Mouse (Mus musculus) lung, adult 2 months (tissue): Measurements from ENCODE around the gene Galr3. TPM values are rescaled to one million over a fixed set of nuclear protein-coding genes. Genes with fewer than 3 reads are reported as not detected.

Experiments
- DNase-seq: peaks from one replicate; pipeline ENCODE4 v3.0.0; 2022
- H3K4me1 ChIP-seq: fragments of 200-500 bp; 2 replicates; pipeline ENCODE4 v1.6.1; 2011; ENCODE audit warnings: low read length; ENCODE audit not compliant: control insufficient read depth, insufficient read depth
- H3K4me3 ChIP-seq: fragments of 200-500 bp; replicated peaks from 2 replicates; pipeline ENCODE3; 2011; ENCODE audit warnings: low read depth, mild to moderate bottlenecking, control low read depth, low read length; ENCODE audit errors: extremely low read depth
- CTCF ChIP-seq: fragments of 200-500 bp; IDR thresholded peaks from 2 replicates; pipeline ENCODE4 v1.5.1; 2011; ENCODE audit warnings: mild to moderate bottlenecking, low read length, control low read depth; ENCODE audit not compliant: insufficient read depth
- POLR2A ChIP-seq: fragments of 200-500 bp; IDR thresholded peaks from 2 replicates; pipeline ENCODE4 v1.6.1; 2011; ENCODE audit warnings: low read depth, mild to moderate bottlenecking, control low read depth, low read length, borderline replicate concordance; ENCODE audit errors: extremely low read depth
- WGBS: fragments of 180-500 bp; shearing (Covaris S2); methylation state at CpG from one replicate; pipeline ENCODE4 v1.1.7; 2018; 5-methylcytosine and 5-hydroxymethylcytosine counted together
- polyA plus RNA-seq: library from polyadenylated mRNA; depleted of rRNA; stranded (reverse); fragments of >200 nt; gene quantifications from 2 replicates; pipeline ENCODE4 v1.2.3, GENCODE M21; 2012

The Galr3 gene
- polyA plus RNA-seq, 1 experiment: 1.3 TPM

DNA sequence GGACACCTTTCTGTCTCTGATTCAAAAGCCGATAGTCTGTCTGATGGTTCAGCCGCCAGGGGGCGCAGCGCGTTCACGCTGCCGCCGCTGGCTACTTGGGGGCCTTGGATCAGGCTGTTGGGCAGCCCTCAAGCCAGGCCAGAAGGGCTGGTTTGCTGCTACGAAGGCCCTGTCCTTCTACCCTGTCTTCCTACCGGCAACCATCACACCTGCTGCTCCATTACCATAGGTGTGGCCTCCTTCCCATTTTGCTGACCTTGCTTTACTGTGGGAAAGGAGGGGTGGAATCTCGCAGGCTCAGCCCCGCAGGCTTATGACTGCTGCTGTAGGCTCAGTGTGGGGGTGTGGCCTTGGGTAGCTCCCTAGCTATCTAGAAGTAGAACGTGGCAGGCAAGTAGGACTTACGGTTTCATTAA lies 3.8 kb upstream of the Galr3 start:
- TF ChIP-seq CTCF (peak; percentile 64), POLR2A (no peak)
- peak; percentile 78 for DNase-seq
- H3K4me3 ChIP-seq: no peak overlapping the region
- no peaks in the 10 kb centered on the region for H3K4me1 ChIP-seq
- WGBS: 8% methylated on average over 14 of the region's 14 CpGs

DNA sequence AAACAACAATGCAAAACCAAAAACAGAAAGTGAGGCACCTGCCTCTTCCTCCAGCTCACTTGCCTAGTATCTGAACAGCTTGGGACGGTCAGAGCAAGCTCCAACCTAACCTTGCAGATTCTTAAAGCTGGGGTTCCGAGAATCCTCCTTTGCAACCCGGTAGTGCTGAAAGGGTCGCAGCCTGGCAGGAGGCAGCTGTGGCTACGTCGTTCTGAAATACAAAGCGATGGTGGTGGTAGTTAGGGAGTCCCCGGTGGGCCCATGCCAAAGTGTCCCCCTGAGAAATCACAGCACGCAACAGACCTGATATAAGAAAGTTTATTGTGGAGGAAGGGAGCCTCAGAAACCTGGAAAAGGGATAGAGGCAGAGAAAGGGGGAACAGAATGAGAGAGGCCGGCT lies 3.4 kb upstream of the Galr3 start:
- Histone ChIP-seq H3K4me1 (no peaks in the 10 kb centered on the region), H3K4me3 (no peak overlapping the region)
- DNase-seq: no peak
- TF ChIP-seq CTCF (no peak), POLR2A (no peak)
- 80% methylated on average over 10 of the region's 10 CpGs for WGBS

DNA sequence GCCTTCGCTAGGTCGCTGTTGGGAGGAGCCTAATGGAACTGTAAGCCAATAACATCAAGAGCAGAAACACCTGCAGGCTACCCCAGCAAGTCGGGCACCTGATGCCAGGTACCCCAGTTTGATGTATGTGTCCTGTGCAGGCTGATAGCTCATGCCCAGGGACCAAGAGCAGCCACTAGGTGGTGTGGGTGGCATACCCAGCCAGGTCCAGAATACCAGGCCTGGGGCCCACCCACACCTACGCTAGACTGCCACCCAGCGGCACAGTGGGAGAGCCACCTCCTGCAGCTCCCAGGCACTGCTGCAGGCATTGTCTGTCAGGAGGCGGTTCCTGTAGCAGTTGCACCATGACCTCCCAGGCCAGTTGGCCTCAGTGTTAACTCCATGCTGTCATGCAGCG lies 2.8 kb upstream of the Galr3 start:
- no peak overlapping the region for H3K4me3 ChIP-seq
- DNase-seq: peak; percentile 79
- 15% methylated on average over 7 of the region's 7 CpGs for WGBS
- TF ChIP-seq POLR2A: peak; percentile 23; the same call in 1 of the 2 replicates
- TF ChIP-seq CTCF: peak; percentile 76
- H3K4me1 ChIP-seq: no peaks in the 10 kb centered on the region

DNA sequence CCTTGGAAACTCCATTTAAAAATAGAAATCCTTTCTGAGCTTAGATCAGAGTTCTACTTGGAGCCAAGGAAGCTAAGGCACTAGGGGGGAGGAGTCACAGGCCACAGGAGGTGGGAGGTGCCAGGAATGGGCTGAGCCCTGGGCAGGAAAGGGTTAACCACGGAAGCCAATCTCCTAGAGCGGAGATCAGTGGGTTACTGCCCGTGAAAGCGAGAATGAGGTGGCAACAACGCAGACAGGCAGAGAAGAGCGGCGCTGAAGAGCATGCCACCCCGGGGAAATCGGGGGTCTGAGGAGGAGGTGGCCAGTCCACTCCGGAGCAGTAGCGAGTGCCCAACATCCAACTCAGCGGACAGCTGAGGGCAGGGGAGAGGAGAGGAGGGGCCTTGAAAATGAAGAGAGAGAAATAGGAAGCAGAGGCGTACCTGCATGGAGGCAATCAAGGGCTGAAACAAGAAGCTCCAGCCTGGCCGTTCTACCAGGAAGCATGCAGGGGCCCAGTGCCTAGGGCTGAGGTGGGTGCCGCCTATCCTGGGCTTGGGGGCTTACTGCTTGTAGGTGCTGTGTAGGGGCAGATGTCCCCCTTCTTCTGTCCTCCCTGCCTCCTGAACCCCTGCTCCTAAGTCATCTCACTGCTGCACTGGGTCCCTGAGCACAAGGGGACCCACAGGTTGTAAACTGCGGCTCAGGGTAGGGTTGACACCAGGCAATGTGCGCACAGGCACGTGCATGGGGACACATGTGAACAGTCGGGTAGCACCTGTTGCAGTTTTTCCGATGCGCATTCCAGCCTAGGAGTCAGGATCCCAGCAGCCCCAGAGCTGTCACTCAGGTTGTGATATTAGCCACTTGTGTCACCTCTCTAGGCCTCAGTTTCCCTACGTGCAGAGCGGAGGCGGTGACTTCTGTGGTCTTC lies 926 bp upstream of the Galr3 start:
- no peak overlapping the region for H3K4me3 ChIP-seq
- DNase-seq: no peak
- 18% methylated on average over 24 of the region's 24 CpGs for WGBS

GRCm38 (mm10) chr15:79042721-79043491 lies 1.2 kb downstream of the Galr3 start:
- DNase-seq: no peak
- 1% methylated on average over 102 of the region's 105 CpGs for WGBS

More for the DNA sequence above, 926 bp upstream of the Galr3 start:
- TF ChIP-seq POLR2A: no peak
- no peak for TF ChIP-seq CTCF
- no peaks in the 10 kb centered on the region for H3K4me1 ChIP-seq

GRCm38 (mm10) chr15:79044837-79045236 lies 3.2 kb downstream of the Galr3 start:
- Histone ChIP-seq H3K4me1 (no peaks in the 10 kb centered on the region), H3K4me3 (no peak overlapping the region)
- no peak for DNase-seq
- WGBS: 40% methylated on average over 4 of the region's 4 CpGs
- TF ChIP-seq CTCF (no peak), POLR2A (no peak)

More at GRCm38 (mm10) chr15:79042721-79043491, 1.2 kb downstream of the Galr3 start:
- TF ChIP-seq POLR2A: no peak
- TF ChIP-seq CTCF: no peak
- Histone ChIP-seq H3K4me1 (no peaks in the 10 kb centered on the region), H3K4me3 (peak overlapping the region; percentile 25)

- 50% methylated on average over 4 of the region's 4 CpGs for WGBS
- TF ChIP-seq POLR2A (no peak), CTCF (no peak)
- Histone ChIP-seq H3K4me1 (no peaks in the 10 kb centered on the region), H3K4me3 (no peak overlapping the region)
- no peak for DNase-seq
Observed at GRCm38 (mm10) chr15:79048186-79048585, 6.5 kb downstream of the Galr3 start.

DNA sequence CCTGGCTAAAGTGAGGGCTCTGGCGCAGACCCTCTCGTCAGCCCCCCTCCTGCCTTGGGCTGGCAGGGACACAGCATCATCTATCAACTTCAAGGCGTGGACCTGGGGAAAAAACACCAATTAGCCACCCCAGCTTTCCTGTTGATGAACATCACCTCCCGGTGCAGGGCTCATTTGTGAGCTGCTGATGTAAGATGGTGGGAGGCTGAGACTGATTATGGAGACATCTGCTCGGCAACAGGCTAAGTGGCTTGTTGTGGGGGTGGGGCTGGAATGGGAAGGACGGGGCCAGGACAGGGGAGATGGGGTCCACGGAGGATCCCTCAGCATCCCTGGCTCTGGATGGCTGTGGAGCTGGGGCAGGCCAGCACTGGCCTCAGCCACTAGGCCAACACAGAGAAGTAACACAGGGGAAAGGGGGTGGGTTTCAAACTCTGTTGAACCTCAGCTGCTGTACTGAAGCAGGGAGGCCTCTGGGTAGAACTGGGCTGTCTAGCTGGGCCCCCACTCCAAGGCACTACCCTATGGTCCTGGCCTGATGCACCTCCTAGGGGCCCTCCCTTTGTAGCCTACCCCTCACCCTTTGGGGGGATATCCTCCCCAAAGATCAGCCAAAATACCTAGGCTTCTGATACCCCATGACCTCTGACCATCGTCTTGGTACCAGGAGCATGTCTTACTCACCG lies 8.6 kb downstream of the Galr3 start:
- WGBS: 55% methylated on average over 9 of the region's 9 CpGs
- TF ChIP-seq POLR2A (no peak), CTCF (no peak)
- Histone ChIP-seq H3K4me3 (no peak overlapping the region), H3K4me1 (no peaks in the 10 kb centered on the region)
- no peak for DNase-seq

DNA sequence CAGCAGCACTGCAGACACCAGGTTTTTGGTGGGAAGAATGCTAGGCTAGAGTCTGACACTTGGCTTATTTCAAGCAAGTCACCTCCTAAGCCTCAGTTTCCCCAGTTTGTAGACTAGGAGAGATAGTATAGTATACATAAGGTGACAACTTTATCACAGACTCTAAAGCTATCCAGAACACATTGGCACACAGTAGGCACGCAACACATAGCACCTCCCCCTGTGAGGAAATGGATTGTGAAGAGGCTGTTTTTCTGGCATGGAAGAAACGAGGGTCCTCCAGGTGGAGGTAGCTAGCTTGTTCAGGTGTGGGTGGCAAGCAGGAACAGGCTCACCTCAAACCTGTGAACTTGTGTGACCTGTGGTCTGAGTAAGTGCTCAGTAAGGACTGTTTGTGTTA lies 9.3 kb downstream of the Galr3 start:
- no peak overlapping the region for H3K4me3 ChIP-seq
- WGBS: 63% methylated on average over 2 of the region's 2 CpGs
- no peak for TF ChIP-seq POLR2A
- TF ChIP-seq CTCF: no peak
- DNase-seq: no peak
- H3K4me1 ChIP-seq: no peaks in the 10 kb centered on the region
